Mouse (Mus musculus): ENCODE results near the gene Ubb.

The Ubb gene

GRCm38 (mm10) chr11:62584671-62585206 lies 33.8 kb downstream of the Ubb start:
- DNase-seq (ENCODE audit: low read depth): no peak

GRCm38 (mm10) chr11:62587034-62587433 lies 36.1 kb downstream of the Ubb start:
- no peak for DNase-seq (ENCODE audit: low read depth)

GRCm38 (mm10) chr11:62589391-62589790 lies 38.4 kb downstream of the Ubb start:
- no peak for DNase-seq (ENCODE audit: low read depth)

- no peak for DNase-seq (ENCODE audit: low read depth)
Observed at GRCm38 (mm10) chr11:62591026-62591425, 40.1 kb downstream of the Ubb start.

- no peak for DNase-seq (ENCODE audit: low read depth)
Observed at GRCm38 (mm10) chr11:62591904-62592575, 41.1 kb downstream of the Ubb start.

GRCm38 (mm10) chr11:62598571-62598970 lies 47.6 kb downstream of the Ubb start:
- peak; percentile 54 for DNase-seq (ENCODE audit: low read depth)

GRCm38 (mm10) chr11:62601732-62602618 lies 51.0 kb downstream of the Ubb start:
- no peak for DNase-seq (ENCODE audit: low read depth)
